Mouse (Mus musculus): Measurements from ENCODE around the gene Ncs1.

The Ncs1 gene

DNA sequence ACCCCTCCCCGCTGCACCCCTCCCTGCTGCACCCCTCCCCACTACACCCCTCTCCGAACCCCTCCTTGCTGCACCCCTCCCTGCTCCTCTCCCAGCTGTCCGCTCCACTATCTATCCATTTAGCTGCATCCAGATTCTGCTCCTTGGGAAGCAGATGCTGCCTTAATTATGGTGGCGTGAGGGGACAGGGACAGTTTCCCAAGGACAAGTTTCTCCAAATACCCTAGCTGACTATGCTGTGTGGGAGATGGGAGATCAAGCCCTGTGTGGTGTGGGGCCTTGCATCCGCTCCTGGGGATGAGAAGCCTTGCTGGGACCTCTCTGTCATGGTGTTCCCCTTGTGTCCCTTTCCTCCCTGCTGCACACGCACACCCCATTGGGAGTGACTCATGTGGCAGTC lies 29.4 kb downstream of the Ncs1 start:
- in situ Hi-C loops (cut with MboI, MseI): loop anchor here (10.0 kb wide), 1 partner anchor 80 kb away; no protein-coding TSS in a partner anchor

DNA sequence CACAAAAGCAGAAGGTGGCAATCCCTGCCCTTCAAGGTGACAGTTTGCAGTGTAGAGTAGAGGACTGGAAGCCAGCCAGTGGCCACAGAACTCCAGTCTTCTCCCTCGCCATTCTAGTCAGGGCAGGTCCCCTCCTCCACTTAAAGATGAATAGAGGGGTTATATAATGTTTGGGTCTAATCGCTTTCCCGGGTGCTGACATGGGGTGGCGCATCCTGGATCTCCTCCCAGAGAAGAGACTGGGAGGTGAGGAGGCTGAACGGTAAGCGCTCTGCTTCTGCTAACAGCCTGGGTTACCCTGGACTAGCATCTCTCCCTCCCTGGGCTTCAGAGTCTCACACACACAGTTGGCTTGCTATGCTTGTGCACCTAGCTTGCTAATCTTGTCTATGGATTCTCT lies 32.2 kb downstream of the Ncs1 start:
- in situ Hi-C loops (cut with MboI, MseI): loop anchor here (10.0 kb wide), 1 partner anchor 83 kb away; no protein-coding TSS in a partner anchor

DNA sequence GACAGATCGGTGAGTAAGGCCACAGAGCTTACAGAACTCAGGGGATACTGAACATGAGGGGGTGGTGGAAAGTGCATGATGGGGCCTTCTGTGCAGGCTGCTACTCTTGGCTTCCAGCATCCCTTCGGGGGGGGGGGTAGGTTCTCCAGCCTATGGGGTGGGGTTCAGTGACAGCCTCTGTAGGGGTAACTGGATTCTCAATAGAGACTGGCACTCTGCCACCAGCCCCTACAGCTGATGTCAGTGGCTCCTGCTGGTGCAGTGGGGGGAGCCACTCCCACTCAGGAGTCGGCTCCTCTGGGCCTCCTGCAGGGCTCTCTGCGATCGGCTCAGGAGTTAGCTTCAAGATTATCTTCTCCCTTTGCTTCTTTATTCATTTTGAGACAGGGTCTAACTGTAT lies 32.9 kb downstream of the Ncs1 start:
- in situ Hi-C loops (cut with MboI, MseI): loop anchor here (10.0 kb wide), 1 partner anchor 84 kb away; no protein-coding TSS in a partner anchor

DNA sequence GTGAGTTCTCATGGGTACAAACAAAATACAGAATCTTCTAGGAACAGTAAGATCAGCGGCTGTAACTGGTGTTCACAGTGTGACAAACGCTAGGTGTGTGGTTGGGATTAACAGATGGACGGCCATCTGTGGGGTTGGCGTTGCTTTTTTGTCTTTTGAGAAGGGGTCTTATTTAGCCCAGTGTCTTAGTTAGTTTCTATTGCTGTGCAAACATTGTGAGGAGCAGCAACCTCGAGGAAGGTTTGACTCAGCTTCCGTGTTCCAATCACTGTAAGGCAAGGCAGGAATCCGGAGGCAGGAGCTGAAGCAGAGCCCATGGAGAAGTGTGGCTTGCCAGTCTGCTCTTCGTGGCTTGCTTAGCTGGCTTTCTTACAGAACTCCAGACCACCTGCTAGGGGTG lies 35.5 kb downstream of the Ncs1 start:
- in situ Hi-C loops (cut with MboI, MseI): no loop called here

DNA sequence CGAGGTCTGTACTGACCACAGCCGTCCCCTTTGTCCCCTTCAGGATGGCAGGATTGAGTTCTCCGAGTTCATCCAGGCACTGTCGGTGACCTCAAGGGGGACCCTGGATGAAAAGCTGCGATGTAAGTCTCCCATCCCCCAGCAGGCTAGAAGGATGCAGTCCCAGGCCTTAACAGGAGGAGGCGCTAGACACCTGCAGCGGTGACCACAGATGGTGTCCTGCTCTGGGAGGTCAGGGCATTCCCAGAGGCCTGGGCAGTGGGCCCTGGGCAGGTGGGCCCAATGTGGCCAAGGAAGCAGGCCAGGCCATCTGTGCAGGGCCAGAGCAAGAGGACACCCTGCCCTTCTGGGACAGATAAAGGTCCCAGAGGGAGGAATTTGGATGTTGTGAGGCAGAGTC lies 36.6 kb downstream of the Ncs1 start:
- in situ Hi-C loops (cut with MboI, MseI): no loop called here

DNA sequence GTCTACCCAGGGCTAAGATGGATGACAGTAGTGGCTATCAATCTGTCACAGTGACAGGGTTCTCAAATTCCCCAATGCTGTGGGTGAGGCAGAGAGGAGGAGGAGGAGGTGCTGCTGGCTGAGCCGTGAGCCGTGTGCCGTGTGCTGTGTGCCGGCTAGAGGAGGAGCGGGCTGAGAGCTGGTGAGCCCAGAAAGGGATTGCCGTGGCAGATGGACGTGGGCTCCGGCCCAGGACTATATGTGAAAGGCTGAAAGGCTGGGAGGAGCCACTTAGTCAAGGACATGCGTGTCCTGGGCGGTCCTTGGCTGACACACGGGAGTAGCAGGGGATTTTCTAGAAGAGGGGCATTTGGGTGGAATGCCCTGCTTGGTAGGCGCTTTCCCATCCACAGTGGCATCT lies 37.3 kb downstream of the Ncs1 start:
- in situ Hi-C loops (cut with MboI, MseI): no loop called here

DNA sequence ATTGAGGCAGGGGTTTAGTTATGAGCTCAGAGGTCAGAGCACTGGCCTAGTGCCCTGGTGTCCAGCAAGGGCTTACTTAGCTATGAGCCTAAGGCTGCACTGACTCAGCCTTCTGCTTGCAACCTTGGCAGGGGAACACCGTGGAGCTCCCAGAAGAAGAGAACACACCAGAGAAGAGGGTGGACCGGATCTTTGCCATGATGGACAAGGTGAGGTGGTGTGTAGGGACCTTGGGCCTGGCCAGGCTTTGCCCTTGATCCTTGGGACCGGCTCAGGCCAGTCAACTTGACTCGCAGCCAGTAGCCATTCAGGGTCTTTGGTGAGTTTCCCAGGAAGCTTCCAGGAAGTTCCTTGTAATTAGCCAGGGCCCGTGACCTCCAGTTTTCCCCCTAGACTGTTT lies 38.9 kb downstream of the Ncs1 start:
- in situ Hi-C loops (cut with MboI, MseI): no loop called here

DNA sequence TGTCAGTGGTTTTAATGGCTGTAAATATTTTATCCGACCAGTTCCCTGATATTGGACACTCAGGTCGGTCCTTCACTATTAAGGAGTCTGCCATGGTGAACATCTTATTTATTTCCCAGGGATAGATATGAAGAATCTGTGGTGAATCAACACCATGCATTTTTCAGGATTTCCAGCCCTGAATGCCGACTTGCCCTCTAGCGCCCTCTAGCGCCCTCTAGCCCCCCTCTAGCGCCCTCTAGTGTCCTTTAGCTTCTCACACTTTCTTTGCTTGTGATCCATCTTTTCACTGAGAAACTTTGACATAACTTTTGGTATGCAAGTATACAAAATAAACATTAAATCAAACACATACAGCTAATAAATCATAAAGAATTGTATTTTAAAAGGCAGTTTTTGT lies 45.8 kb downstream of the Ncs1 start:
- in situ Hi-C loops (cut with MboI, MseI): loop anchor here (5.0 kb wide), 1 partner anchor 94 kb away; no protein-coding TSS in a partner anchor

DNA sequence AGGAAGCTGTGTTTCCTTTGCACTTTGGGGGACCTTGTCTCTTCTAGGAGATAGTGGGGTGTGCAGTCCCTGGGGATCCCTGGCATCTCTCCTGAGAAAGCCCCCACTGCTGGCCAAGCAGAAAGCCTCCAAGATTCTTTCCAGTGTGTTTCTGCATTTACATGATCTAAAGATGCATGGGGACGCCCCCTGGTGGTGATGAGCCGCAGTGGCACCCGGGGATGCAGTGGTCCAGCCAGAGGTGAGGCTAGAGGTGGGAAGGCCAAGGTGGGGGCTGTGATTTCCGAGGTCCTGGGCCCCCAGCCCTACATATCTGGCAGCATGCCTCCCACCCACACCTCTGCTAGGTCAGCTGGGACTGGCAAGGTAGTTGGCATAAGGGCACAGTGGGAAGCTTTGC lies 49.4 kb downstream of the Ncs1 start:
- in situ Hi-C loops (cut with MboI, MseI): loop anchor here (5.0 kb wide), 1 partner anchor 98 kb away; no protein-coding TSS in a partner anchor

DNA sequence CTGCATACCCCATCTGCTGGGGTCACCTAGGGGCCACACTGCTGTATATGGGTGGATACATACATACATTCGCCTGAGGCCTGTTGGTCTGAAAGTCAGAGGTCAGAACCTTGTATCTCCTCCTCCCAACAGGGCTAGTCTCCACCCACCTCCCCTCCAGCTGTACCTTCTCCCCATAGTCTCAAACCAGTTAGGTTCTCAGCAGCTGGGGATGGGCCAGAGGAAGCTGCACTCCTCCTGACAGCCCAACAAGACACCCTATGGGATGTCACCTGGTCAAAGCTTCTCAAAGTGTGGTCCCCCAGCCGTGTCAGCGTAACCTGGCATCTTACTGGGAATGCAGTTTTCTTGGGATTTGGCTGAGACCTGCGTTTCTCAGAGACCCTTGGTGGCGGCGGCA lies 50.8 kb downstream of the Ncs1 start:
- in situ Hi-C loops (cut with MboI, MseI): no loop called here

DNA sequence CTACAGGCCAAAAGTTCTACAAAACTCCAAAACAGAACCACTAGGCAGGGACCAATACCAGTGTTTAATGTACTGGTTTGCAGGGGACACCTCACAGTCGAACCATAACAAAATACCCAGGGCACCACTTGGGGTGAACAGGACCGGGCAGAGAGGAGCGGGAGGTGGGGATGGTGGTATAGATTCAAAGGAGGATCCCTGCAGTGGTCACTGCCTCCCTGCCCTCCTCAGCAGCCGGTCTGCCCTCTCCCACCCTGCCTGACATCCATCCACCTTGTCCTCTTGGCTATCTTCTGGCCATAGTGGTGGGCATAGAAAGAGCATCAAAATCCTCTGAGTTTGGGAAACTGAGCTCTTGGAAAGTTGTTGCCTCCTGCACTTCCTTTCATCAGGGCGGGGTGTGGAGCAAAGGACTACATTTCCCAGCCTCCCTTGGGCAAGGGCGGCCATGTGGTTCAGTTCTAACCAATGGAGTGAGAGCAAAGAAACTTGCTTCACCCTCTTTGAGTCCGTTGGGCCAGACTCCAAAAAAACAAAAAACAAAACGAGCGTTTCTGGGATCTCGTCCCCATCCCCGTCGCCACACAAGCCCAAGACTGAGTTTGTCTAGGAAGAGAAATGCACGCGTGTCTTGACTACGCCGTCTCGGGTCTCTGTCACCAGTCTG lies 52.1 kb downstream of the Ncs1 start:
- in situ Hi-C loops (cut with MboI, MseI): no loop called here

DNA sequence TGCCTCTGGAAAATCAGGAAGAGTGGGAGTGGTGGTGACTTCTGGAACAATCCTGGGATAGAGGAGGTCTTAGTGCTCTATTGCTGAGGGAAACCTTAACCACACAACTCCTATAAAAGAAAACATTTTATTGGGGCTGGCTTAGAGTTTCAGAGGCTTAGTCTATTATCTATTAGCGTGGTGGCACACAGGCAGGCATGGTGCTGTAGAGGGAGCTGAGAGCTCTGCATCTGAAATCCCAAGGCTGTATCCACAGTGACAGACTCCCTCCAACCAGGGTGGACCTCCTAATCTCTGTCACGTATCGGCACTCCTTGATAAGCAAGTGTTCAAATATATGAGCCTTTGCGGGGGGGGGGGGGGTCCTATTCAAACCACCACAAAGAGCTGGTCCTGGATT lies 53.2 kb downstream of the Ncs1 start:
- in situ Hi-C loops (cut with MboI, MseI): no loop called here

DNA sequence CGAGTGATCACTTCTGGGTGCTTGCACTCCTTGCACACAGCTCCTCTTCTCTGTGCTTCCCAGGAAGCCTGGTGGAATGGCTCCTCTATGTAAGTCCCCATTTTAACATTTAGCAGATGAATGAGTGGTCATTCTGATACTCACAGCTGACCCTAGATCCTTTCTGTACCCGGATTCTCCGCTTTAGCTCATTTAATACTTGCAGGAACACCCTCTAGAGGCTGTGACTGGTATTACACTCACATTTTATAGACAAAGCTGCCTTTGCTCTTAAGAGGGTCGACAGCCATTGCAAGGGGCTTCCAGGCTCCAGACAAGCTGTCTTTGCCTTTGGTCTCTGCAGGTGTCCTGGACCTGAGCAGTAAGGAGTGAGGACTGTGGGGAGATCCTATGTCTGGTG lies 53.6 kb downstream of the Ncs1 start:
- in situ Hi-C loops (cut with MboI, MseI): no loop called here

DNA sequence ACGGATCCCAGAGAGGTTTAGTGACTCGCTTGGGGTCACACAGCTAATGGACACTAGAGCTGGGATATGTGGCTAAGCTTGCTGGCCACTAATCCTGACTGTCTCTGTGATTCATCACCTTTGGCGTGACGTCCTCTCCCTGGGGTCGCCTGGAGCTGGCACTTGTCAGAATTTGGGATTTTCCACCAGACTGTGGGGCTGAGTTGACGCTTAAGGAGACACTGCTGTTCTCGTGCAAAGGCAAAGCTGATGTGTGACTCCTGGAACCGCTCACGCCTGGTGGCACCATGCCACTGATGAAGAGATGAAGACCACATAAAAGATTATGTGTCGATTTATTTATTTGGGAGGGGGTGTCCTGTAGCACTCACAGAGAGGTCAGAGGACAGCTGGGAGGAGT lies 54.4 kb downstream of the Ncs1 start:
- in situ Hi-C loops (cut with MboI, MseI): no loop called here

DNA sequence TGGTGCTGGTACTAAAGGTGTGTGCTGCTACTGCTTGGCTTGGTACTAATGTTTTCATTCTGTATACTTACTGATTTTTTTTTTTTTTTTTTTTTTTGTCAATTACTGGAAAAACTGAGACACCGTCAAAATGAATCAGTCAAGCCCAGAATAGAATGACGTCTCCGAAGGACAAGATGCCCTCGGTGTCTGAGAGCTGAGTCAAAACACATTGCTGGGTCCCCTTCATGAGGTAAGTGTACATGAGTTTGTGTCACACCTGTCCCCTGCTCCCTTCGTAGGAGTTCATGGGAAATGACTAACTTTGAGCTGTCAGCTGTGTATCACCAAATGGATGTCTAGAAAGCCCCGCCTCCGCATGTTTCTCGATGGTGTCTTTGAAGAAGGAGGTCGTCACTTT lies 57.6 kb downstream of the Ncs1 start:
- in situ Hi-C loops (cut with MboI, MseI): no loop called here

DNA sequence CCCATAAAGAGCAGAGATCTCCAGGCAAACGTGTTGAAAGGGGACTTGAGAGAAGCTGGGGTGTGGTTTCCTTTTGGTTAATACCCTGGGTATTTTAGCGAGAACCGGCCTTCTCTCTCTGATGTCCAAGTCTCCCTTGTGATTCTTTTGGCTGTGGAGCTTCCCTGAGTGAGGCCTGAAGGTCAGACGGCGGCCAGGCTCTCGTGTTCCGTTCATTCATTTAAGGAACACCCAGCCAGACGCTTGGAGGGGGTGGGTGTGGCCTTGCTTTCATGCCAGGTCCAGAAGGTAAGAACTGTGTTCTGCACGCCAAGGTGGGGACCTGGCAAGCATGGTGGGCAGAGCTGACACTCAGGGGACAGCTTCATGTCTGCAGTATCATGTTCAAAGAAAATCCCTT lies 58.6 kb downstream of the Ncs1 start:
- in situ Hi-C loops (cut with MboI, MseI): no loop called here

DNA sequence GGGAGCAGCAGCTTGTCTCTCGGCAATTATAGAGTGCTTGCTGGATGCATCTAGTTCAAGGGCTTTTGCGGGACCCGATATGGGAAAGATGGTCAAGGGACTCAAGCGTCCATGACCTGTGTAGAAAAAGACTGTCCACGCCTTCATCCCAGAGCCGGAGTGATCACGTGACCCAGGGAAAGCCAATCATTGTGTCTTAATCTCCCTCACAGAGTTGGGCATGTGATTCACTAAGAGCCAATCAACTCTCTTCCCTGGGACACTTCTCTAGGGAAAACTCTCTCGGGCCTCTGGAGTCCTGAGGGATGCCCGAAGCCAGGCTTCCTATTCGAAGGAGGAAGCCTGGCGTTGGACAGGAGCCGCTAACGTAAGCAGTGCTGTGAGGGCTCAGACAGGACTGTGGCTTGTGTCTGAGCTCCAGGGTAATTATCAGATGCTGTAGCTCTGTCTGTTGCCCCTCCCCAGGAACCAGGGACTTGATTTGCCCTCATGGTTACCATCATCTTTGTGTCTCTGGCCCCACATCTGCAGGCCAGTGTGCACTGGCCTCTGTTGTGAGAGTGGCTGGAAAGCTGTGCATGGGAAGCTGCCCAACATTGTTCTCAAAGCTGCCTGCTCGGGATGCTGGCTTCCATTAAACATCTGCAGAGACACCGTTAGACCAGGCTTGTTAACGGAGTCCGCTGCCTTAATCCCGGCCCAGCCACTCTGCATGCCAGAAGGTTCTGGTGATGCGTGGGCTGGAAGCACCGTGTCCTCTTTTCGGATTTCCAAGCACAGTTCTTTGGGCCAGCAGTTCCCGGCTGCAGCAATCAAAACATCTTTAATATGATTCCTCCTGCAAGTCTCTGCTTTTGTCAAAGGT lies 59.4 kb downstream of the Ncs1 start:
- in situ Hi-C loops (cut with MboI, MseI): no loop called here

DNA sequence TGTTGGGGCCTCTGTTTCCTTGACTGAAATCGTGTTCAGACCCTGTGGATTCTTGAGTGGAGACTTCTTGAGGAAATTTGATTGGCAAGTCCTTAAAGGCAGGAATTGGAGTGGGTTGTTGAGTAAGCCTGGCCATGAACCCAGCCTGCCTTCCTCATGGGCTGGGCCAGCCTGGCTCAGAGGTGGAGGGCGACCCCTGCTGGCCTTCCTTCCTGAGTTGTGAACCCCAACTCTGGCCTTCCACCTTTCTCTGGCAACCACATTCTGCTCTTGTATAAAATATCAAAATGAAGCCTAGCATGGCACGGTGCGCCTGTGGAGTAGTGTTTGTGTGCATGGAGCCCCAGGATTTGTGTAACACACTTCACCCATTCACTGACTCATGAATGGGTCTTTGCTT lies 60.1 kb downstream of the Ncs1 start:
- in situ Hi-C loops (cut with MboI, MseI): no loop called here

DNA sequence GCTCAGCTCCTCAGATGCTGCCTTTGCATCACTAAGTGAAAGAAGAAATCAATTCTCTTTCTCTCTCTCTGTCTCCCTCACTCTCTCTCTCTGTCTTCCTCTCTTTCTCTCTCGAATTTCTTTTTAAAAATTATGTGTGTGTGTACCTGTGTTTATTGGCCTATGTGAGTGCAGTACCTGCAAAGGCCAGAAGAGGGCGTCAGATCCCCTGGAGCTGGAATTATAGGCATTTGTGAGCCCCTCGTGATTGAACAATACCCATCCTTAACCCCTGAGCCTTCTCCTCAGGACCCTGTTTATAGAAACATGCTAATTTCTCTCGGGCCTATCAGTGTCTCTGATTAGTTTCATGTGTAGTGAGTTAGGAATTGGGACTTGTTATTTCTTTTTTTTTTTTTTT lies 62.6 kb downstream of the Ncs1 start:
- in situ Hi-C loops (cut with MboI, MseI): no loop called here

DNA sequence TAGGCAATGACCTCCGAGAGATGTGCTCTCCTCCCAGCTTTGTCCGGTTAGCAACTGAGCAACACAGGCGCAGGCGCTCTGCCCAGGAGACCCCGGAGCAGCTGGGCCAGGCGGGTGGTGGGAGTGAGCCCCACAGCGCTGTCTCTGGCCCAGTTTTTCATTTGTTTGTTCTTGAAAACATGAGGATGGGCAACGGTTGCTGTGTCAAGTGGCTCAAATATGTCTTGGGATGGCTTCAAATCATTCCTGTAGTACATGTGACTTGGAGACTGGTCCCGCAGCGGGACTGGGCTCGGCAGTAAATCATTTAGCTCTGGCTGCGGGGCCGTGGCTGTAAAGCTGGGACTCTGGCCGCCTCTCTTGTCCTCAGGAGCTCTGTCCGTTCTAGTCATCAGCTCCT lies 63.9 kb downstream of the Ncs1 start:
- in situ Hi-C loops (cut with MboI, MseI): no loop called here

DNA sequence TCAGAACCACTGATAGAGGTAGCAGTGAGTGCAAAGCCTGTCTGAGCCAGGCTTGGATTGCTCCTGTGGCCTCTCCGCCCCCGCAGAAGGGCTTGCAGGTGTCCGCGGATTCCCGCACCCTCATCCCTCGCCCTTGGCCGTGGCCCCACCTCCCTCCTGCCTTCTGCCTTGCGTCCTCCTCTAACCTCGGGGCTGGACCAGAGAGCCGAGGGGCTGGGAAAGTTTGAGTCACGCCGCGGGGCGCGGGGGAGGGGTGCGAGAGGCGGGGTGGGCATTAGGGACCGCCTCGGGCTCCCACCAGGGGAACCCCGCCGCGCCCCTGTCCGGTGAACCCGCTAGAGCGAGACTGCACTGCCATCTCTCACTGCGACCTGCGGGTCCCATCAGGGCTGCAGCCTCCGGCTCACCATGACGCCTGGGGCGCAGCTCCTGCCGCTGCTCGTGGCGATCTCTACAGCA lies 68.4 kb downstream of the Ncs1 start, which contains the start of gene Hmcn2:
Gene Hmcn2 (plus strand): TSS at position 409 of the 459 bp plus-strand sequence.
- in situ Hi-C loops (cut with MboI, MseI): no loop called here

DNA sequence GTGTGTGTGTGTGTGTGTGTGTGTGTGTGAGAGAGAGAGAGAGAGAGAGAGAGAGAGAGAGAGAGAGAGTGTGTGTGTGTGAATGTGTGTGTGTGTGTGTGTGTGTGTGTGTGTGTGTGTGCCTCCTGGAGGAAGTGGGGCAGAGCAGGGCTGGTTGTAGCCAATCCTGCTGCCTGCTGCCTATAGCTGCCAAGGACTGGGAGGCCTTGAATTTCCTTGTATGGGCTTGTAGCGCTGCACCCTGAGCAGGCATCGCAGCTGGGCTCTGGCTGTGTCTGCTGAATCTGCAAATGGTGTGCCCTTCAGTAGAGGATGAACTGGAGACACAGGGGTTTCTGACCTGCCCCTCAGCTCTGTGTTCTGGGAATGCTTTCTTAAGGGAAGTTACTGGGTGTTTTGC lies 72.5 kb downstream of the Ncs1 start:
- in situ Hi-C loops (cut with MboI, MseI): no loop called here

DNA sequence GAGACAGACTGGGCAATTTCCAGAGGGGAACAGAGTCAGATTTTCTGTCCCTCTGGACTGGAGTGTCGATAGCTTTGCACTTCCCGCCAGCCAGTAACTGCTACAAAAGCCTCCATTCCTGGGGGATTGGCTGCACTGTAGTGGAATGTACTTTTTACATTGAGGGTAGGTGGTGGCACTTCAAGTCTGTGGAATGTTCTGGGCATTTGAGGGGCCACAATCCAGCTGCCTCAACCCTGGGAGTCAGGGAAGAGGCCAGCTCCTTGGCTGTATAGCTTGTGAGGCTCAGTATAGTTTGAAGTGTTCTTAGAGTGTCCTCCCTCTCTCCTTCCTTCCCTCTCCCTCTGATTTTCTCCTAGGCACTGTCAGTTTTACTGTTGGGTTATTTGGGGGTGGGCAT lies 73.6 kb downstream of the Ncs1 start:
- in situ Hi-C loops (cut with MboI, MseI): no loop called here

Measured in T-helper 2 cell (primary cell).